Mouse (Mus musculus) midbrain, embryonic 15.5 days (tissue): ENCODE data around the gene Cpeb1. TPM values are rescaled to one million over a fixed set of nuclear protein-coding genes. Genes with fewer than 3 reads are reported as not detected.

Source experiments
- ATAC-seq: fragments of 200-750 bp; cut with Nextera tagmentation; replicated peaks from 2 replicates; pipeline ENCODE4 v1.8.0; 2017; ENCODE audit warnings: moderate TSS enrichment
- H3K27ac ChIP-seq: fragments of 300-500 bp; sonication (generic); 2 replicates; pipeline ENCODE4 v1.5.1; 2015; ENCODE audit warnings: mild to moderate bottlenecking, inconsistent platforms
- H3K27me3 ChIP-seq: fragments of 300-500 bp; sonication (generic); replicated peaks from 2 replicates; pipeline ENCODE4 v1.6.1; 2015; ENCODE audit warnings: inconsistent platforms
- H3K36me3 ChIP-seq: fragments of 300-500 bp; sonication (generic); replicated peaks from 2 replicates; pipeline ENCODE4 v1.6.1; 2015; ENCODE audit warnings: inconsistent platforms
- H3K4me1 ChIP-seq: fragments of 300-500 bp; sonication (generic); 2 replicates; pipeline ENCODE4 v1.6.1; 2015; ENCODE audit warnings: inconsistent platforms
- H3K4me2 ChIP-seq: fragments of 300-500 bp; sonication (generic); 2 replicates; pipeline ENCODE4 v1.6.1; 2015; ENCODE audit warnings: inconsistent platforms, mild to moderate bottlenecking, moderate library complexity
- H3K4me3 ChIP-seq: fragments of 300-500 bp; sonication (generic); 2 replicates; pipeline ENCODE4 v1.5.1; 2015; ENCODE audit warnings: mild to moderate bottlenecking, inconsistent platforms
- H3K9ac ChIP-seq: fragments of 300-500 bp; sonication (generic); 2 replicates; pipeline ENCODE4 v1.6.1; 2015; ENCODE audit warnings: mild to moderate bottlenecking, inconsistent platforms
- H3K9me3 ChIP-seq: fragments of 300-500 bp; sonication (generic); 2 replicates; pipeline ENCODE4 v1.6.1; 2016; ENCODE audit warnings: inconsistent platforms
- WGBS: fragments of 180-500 bp; shearing (Covaris S2); methylation state at CpG from one replicate; pipeline ENCODE4 v1.1.7; 2015; ENCODE audit warnings: mixed read lengths; 5-methylcytosine and 5-hydroxymethylcytosine counted together
- polyA plus RNA-seq: library from polyadenylated mRNA; unstranded; fragments of >200 nt; fragmentation: Nextera tagmentation; extraction: Ambion mirVana; gene quantifications from 2 replicates; pipeline ENCODE4 v1.2.1, GENCODE M21; 2015

Cpeb1 gene
- polyA plus RNA-seq, 1 experiment from 2014 or later: 5.1 TPM

DNA sequence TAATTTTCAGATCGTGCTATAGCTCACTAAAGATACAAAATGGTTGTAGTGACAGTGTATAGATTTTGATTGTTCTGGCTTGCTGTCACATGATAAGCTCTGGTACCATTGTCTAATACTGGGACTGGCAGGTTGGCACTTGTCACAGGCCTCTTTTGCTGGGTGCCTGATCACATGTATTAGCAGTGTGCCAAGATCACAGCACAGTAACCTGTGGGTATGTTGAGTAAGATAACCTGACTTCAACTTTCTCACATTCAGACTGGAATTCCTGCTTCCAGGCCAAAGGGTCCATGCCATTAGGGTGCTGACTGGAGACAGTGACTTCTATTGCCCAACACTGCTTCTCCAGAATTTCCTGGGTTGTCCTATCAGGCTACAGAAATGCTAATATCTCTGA, 144.1 kb downstream of the Cpeb1 start:
- Histone ChIP-seq H3K27me3 (no peaks in the 10 kb centered on the region), H3K36me3 (no peaks in the 10 kb centered on the region), H3K27ac (no peak overlapping the region), H3K4me1 (no peaks in the 10 kb centered on the region), H3K4me2 (no peak overlapping the region), H3K9ac (no peak overlapping the region), H3K9me3 (no peaks in the 10 kb centered on the region), H3K4me3 (no peak overlapping the region)
- ATAC-seq: no peak
- 88% methylated on average over 1 of the region's 1 CpGs for WGBS

DNA sequence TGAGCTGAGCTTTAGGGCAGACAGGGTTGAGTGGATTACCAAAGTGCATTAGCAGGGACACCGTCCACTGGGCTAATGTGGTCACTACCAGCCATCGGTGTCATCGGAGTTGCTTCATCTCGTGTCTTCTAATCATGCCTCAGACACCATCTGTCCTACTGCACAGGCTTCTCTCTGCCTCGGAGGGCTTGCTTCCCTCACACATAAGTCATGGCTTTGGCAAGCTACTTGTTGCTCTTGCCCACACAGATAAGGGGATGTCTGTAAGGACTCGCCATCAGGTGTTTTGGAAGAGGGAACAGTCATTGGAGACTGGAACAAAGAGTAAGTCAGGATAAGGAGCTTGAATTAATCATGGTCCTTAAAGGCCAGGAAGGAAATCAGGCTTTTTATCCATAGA, 146.0 kb downstream of the Cpeb1 start:
- no peaks in the 10 kb centered on the region for H3K4me1 ChIP-seq
- ATAC-seq: no peak
- H3K9ac ChIP-seq: no peak overlapping the region
- no peaks in the 10 kb centered on the region for H3K27me3 ChIP-seq
- no peak overlapping the region for H3K4me2 ChIP-seq
- no peak overlapping the region for H3K27ac ChIP-seq
- H3K4me3 ChIP-seq: no peak overlapping the region
- H3K36me3 ChIP-seq: no peaks in the 10 kb centered on the region
- 90% methylated on average over 6 of the region's 6 CpGs for WGBS
- H3K9me3 ChIP-seq: no peaks in the 10 kb centered on the region

DNA sequence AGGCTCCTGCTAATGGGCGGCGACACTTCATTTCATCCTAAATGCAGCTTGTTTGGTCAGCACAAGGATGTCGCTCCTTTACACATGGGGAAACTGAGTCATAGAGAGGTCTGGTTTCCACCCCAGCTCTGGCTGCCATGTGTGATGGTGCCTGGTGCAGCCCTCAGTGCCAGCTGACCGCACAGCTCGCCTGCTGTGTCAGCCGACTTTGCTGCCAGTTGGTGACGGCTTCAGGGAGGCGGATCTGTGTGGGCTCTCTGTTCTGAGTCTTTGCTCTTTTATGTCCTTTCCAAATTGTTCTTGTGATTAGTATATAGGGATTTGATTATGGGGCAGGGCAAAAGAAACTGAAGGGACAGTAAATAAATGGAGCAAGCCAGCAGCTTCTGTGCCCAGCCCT, 147.5 kb downstream of the Cpeb1 start:
- Histone ChIP-seq H3K9ac (no peak overlapping the region), H3K36me3 (no peaks in the 10 kb centered on the region), H3K4me1 (no peaks in the 10 kb centered on the region), H3K4me2 (no peak overlapping the region), H3K27ac (no peak overlapping the region), H3K27me3 (no peaks in the 10 kb centered on the region), H3K9me3 (no peaks in the 10 kb centered on the region), H3K4me3 (no peak overlapping the region)
- 68% methylated on average over 8 of the region's 8 CpGs for WGBS
- ATAC-seq: no peak

DNA sequence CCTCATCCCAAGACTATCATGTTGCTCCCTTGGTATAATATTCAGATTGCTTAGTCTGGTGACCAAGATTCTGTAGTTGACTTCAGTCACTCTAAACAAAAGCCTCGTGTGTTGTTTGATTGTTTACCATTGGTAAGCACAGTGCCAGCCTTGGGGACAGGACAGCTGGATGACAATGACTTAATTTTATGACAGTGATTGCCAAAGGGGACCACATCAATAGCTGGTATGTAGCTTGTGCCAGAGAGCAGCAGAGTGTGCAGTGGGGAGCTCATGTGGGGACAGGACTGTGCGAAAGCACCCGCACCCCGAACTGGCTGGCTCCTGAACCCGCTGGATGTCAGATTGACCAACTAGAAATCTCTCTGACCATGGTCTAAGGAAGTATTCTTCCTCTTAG, 150.6 kb downstream of the Cpeb1 start:
- no peaks in the 10 kb centered on the region for H3K9me3 ChIP-seq
- WGBS: 89% methylated on average over 5 of the region's 5 CpGs
- H3K27ac ChIP-seq: no peak overlapping the region
- no peaks in the 10 kb centered on the region for H3K4me1 ChIP-seq
- no peaks in the 10 kb centered on the region for H3K36me3 ChIP-seq
- H3K27me3 ChIP-seq: no peaks in the 10 kb centered on the region
- no peak overlapping the region for H3K4me3 ChIP-seq
- ATAC-seq: no peak
- no peak overlapping the region for H3K4me2 ChIP-seq
- H3K9ac ChIP-seq: no peak overlapping the region

DNA sequence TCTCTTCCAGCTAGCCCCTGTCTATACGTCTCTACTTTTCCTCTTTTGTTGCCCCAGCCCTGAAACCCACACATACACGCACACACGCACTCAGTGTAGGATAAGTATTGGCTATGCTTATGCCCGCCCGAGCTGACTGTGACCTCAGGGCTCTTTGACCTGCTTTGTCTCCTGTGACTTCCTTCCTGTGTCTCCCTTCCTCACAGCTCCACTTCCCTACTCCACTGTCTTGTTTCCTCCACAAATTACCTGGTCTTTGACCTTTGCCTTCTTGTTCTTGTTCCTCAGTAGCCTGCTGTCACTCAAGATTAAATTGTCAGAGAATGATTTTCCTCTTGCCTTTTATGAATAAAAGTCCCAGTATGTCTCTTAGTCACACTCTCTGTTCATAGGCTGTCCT, 151.2 kb downstream of the Cpeb1 start:
- no peak overlapping the region for H3K9ac ChIP-seq
- H3K36me3 ChIP-seq: no peaks in the 10 kb centered on the region
- H3K9me3 ChIP-seq: no peaks in the 10 kb centered on the region
- H3K4me2 ChIP-seq: no peak overlapping the region
- no peaks in the 10 kb centered on the region for H3K27me3 ChIP-seq
- no peaks in the 10 kb centered on the region for H3K4me1 ChIP-seq
- H3K4me3 ChIP-seq: no peak overlapping the region
- WGBS: 76% methylated on average over 5 of the region's 5 CpGs
- no peak for ATAC-seq
- no peak overlapping the region for H3K27ac ChIP-seq

DNA sequence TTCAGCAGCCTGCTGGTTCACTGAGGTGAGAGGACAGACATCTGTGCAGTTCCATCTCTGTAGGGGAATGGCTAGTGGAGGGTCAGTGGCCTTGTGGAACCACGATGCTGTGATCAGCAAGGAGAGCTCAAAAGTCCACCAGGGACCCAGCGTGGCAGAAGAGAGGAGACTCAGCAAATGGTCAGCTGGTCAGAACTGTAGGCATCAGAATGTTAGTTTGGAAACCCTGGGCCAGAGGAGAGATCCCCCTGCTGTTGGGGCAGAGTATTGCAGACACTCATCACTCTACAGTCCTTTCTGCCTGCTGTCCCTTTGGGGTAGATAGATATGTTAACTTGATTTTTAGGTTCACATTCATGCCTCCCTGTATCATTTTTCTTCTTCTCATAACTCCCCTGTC, 151.6 kb downstream of the Cpeb1 start:
- Histone ChIP-seq H3K4me2 (no peak overlapping the region), H3K27ac (no peak overlapping the region), H3K36me3 (no peaks in the 10 kb centered on the region)

DNA sequence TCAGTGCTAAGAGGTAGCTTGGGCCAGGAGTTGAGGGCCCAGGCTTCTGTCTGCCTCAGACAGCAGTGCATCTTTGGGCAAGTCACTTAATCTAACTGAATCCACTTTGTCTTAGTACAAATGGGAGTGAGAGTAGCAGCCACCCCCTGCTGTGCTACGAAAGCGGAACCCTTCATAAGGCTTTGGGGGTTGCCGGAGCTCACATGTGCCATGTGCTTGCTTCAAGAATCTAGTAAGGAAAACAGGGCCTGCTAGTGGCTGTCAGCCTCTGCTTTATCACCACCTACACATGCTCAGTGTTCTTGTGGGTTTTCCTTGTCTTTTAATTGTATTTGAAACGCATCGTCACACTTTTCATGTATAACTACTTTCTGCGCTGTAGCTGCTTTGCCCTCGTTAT, 153.9 kb downstream of the Cpeb1 start:
- Histone ChIP-seq H3K27ac (no peak overlapping the region), H3K4me2 (no peak overlapping the region), H3K4me3 (no peak overlapping the region), H3K36me3 (no peaks in the 10 kb centered on the region), H3K4me1 (no peaks in the 10 kb centered on the region), H3K27me3 (no peaks in the 10 kb centered on the region), H3K9me3 (no peaks in the 10 kb centered on the region), H3K9ac (no peak overlapping the region)
- no peak for ATAC-seq
- WGBS: 38% methylated on average over 7 of the region's 7 CpGs

More for the DNA sequence above, 151.6 kb downstream of the Cpeb1 start:
- no peaks in the 10 kb centered on the region for H3K9me3 ChIP-seq
- no peaks in the 10 kb centered on the region for H3K27me3 ChIP-seq
- no peak for ATAC-seq
- no peak overlapping the region for H3K9ac ChIP-seq
- 87% methylated on average over 2 of the region's 2 CpGs for WGBS
- H3K4me3 ChIP-seq: no peak overlapping the region
- H3K4me1 ChIP-seq: no peaks in the 10 kb centered on the region

DNA sequence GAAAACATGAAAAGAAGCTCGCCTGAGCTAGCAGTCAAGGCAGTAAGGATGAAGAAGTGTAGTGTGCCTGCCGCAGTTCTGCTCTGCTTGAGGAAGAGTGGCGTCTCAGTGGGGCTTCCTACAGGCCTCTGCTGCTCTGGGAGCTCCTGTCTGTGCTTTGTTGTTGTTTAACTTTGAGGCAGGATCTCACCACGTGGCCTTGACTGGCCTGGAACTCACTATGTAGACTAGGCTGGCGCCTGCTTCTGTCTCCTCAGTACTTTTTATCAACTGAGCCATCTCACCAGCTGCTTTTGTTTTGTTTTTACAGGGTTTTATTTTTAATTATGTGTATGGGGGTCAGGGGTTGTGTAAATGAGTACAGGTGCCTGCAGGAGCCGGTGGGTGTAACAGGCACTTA, 157.1 kb downstream of the Cpeb1 start:
- Histone ChIP-seq H3K27me3 (no peaks in the 10 kb centered on the region), H3K9me3 (no peaks in the 10 kb centered on the region), H3K9ac (no peak overlapping the region), H3K27ac (no peak overlapping the region), H3K4me2 (no peak overlapping the region), H3K4me1 (no peaks in the 10 kb centered on the region), H3K4me3 (no peak overlapping the region), H3K36me3 (no peaks in the 10 kb centered on the region)
- no peak for ATAC-seq
- 41% methylated on average over 6 of the region's 6 CpGs for WGBS

Other genes starting within 250 kb of the Cpeb1 start
- 2.2 and 2.3 TPM in 2 replicates for gene Pde8a, start 241.9 kb downstream of the Cpeb1 start, polyA plus RNA-seq
- 648 and 653 TPM in 2 replicates for gene Rps17, start 110.2 kb downstream of the Cpeb1 start, polyA plus RNA-seq
- 155 and 162 TPM in 2 replicates for gene Ap3b2, start 38.5 kb upstream of the Cpeb1 start, polyA plus RNA-seq
- not detected in 2 replicates for gene BC048679, start 42.8 kb upstream of the Cpeb1 start, polyA plus RNA-seq
- gene Fsd2, start 111.5 kb upstream of the Cpeb1 start, polyA plus RNA-seq: 0.17 and 0.29 TPM in 2 replicates
- 6.0 and 6.9 TPM in 2 replicates for gene Whamm, start 115.8 kb upstream of the Cpeb1 start, polyA plus RNA-seq